Mouse (Mus musculus): Measurements from ENCODE around the gene Pin1. TPM values are rescaled to one million over a fixed set of nuclear protein-coding genes. Genes with fewer than 3 reads are reported as not detected.
"Not testable (repeated sequence)": the region's sequence is repeated elsewhere in the genome, so short reads cannot be mapped to it uniquely, and the experiment has no call there.

Pin1 gene
- polyA plus RNA-seq, 1 experiment from 2014 or later: 50.8 TPM

DNA sequence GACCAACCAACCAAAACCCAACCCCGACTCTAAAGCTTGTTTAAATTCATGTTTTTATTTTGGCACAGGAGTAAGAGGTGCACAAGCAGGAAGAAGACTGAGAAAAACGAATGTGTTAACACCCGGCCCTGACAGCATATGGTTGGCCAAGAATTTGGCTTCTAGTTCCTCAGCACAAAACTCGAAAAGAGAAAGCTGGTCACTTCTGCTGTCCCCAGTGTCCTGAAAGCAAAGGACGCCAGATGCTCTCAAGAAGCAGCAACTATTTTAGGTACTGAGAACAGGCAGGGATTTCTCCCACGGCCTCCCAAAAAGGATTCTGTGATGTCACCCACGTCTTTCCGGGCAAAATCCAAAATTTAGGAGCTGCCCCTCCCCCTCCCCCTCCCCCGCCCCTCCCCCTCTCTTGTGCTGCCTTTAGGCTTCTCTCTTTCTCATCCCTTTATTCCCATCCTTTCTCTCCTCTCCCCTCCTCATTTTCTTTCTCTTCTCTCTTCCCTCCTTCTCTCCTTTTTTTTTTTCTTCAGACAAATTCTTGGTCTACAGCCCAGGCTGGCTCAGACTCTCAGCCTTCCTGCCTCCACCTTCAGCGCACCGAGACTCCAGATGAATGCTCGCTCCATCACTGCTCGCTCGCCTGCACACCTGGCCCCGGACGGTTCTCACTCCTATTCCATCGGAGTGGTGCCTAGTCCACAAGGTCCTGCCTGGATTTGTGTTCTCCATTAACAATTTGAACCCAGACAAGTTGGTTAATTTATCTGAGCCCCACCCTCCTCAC lies 33.4 kb downstream of the Pin1 start:
- 0 out of 2 replicates have a peak, but pooled peaks cover 4% of the 10 kb centered on the region for H3K4me1 ChIP-seq
- ATAC-seq (ENCODE audit: insufficient number of reproducible peaks, insufficient read depth, low FRiP score, low TSS enrichment): no peak
- no peak overlapping the region for H3K9ac ChIP-seq
- H3K27me3 ChIP-seq: no peaks in the 10 kb centered on the region
- no peak overlapping the region for H3K4me2 ChIP-seq (replicated peaks)
- no peak overlapping the region for H3K4me3 ChIP-seq
- H3K9me3 ChIP-seq: no peaks in the 10 kb centered on the region
- 59% methylated on average over 17 of the region's 17 CpGs for WGBS
- no peak overlapping the region for H3K27ac ChIP-seq
- H3K36me3 ChIP-seq: no peaks in the 10 kb centered on the region

DNA sequence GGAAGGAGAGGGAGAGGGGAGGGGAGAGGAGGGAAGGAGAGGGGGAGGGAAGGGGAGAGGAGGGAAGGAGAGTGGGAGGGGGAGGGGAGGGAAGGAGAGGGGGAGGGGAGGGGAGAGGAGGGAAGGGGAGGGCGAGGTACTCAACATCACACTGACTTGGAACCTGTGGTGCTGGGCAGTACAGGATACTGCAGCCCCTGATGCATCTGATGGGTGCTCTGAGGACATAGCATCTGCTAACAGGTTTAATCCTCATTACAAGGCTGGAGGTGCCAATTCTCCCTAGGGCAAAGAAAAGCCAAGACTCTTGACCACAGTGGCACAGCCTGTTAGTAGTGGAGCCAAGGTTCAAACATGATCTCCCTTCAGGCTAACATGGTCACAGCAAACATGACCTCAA lies 37.5 kb downstream of the Pin1 start:
- H3K4me3 ChIP-seq: no peak overlapping the region
- peaks cover 6% of the 10 kb centered on the region; the same call in 1 of the 2 replicates for H3K27me3 ChIP-seq
- no peak overlapping the region for H3K27ac ChIP-seq
- WGBS: 40% methylated on average over 1 of the region's 1 CpGs
- H3K36me3 ChIP-seq: no peaks in the 10 kb centered on the region
- H3K4me2 ChIP-seq (replicated peaks): no peak overlapping the region
- no peak overlapping the region for H3K9ac ChIP-seq
- 0 out of 2 replicates have a peak, but pooled peaks cover 4% of the 10 kb centered on the region for H3K4me1 ChIP-seq
- no peaks in the 10 kb centered on the region for H3K9me3 ChIP-seq
- ATAC-seq (ENCODE audit: insufficient number of reproducible peaks, insufficient read depth, low FRiP score, low TSS enrichment): no peak

DNA sequence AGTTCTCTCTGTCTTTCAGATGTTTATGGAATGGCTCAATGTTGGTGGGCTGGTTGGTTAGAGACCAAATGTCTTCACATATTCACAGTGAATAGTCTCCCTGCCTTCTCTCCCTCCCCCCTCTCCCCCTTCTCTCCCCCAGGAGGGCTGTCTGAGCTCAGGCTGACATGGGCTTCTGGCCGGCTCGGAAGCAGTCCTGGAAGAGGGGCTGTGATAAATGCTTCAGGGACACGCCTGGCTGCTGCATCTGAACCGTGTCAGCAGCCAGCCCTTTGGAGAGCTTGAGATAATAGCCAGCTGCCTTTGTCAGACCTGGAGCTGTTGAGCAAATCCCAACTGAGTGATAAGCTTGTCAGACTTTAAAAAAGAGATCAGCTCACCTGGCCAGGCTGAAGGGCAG lies 38.0 kb downstream of the Pin1 start:
- H3K9me3 ChIP-seq: no peaks in the 10 kb centered on the region
- H3K27ac ChIP-seq: no peak overlapping the region
- no peak overlapping the region for H3K4me2 ChIP-seq (replicated peaks)
- ATAC-seq (ENCODE audit: insufficient number of reproducible peaks, insufficient read depth, low FRiP score, low TSS enrichment): no peak
- peaks cover 8% of the 10 kb centered on the region; the same call in 1 of the 2 replicates for H3K27me3 ChIP-seq
- H3K4me3 ChIP-seq: no peak overlapping the region
- no peaks in the 10 kb centered on the region for H3K36me3 ChIP-seq
- H3K4me1 ChIP-seq: 0 out of 2 replicates have a peak, but pooled peaks cover 7% of the 10 kb centered on the region
- WGBS: 6% methylated on average over 4 of the region's 4 CpGs
- H3K9ac ChIP-seq: no peak overlapping the region

DNA sequence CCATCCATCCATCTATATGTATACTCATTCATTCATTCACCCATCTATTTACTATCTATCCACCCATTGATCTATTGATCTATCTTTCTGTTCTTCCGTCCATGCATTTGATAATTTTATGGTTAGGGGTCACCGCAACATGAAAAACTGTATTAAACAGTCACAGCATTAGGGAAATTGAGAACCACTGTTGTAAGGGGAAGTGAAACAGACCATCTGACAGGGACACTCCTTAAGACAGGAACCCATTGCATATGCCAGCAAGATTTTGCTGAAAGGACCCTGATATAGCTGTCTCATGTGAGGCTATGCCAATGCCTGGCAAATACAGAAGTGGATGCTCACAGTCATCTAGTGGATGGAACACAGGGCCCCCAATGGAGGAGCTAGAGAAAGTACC lies 38.6 kb downstream of the Pin1 start:
- WGBS: 95% methylated on average over 2 of the region's 2 CpGs
- H3K4me2 ChIP-seq (replicated peaks); H3K4me1 ChIP-seq; H3K36me3 ChIP-seq; H3K9ac ChIP-seq; ATAC-seq (ENCODE audit: insufficient number of reproducible peaks, insufficient read depth, low FRiP score, low TSS enrichment); H3K27ac ChIP-seq; H3K27me3 ChIP-seq; H3K9me3 ChIP-seq; H3K4me3 ChIP-seq: not testable (repeated sequence)

DNA sequence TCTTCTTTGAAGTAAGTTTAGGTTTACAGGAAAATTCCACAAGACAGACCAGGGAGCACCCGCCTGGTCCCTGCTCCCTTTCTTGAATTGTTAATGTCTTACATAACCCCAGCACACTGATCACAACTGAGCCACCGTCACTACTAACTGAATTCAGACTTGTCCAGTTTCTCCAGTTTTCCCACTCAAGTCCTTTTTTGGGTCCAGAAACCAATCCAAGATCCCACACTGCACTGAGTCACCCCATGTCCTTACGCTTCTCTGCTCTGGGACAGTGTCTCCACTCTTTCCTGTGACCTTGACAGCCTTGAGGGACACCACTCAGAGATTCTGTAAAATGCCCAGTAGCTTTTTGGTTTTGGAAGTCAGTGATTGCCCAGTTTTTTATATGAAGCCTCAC lies 41.0 kb downstream of the Pin1 start:
- no peak overlapping the region for H3K4me3 ChIP-seq
- H3K4me1 ChIP-seq: 0 out of 2 replicates have a peak, but pooled peaks cover 12% of the 10 kb centered on the region
- no peak overlapping the region for H3K4me2 ChIP-seq (replicated peaks)
- no peak for ATAC-seq (ENCODE audit: insufficient number of reproducible peaks, insufficient read depth, low FRiP score, low TSS enrichment)
- 85% methylated on average over 3 of the region's 3 CpGs for WGBS
- H3K27me3 ChIP-seq: peaks cover 8% of the 10 kb centered on the region; the same call in 1 of the 2 replicates
- H3K9me3 ChIP-seq: no peaks in the 10 kb centered on the region
- no peak overlapping the region for H3K27ac ChIP-seq
- H3K36me3 ChIP-seq: no peaks in the 10 kb centered on the region
- no peak overlapping the region for H3K9ac ChIP-seq

DNA sequence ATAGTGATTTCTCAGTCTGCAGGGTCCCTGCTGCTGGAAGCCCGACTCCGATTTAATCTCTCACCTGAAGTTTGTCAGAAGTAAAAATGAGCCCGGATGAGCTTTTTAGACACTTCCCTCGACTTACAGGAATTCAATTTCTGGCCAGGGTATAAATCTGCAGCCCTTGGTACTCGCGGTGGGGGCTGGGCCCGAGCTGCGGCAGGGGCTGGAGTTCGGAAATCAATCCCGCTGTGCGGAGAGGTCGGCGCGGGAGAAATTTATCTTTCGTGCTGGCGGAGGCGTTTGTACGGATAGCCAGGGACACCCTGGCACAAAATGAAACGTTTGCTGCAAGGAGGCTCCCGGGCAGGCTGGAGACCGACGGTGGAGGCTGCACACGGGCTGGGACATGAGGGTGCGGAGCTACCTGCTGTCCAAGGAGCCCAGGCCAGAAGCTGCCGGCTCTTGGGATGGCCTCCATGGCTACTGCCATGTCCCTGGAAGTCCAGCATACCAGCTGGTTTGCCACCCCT lies 42.9 kb downstream of the Pin1 start:
- Histone ChIP-seq H3K4me1 (0 out of 2 replicates have a peak, but pooled peaks cover 12% of the 10 kb centered on the region), H3K27ac (no peak overlapping the region), H3K36me3 (no peaks in the 10 kb centered on the region), H3K4me2 (replicated peaks) (peak overlapping the region; percentile 56), H3K4me3 (peak overlapping the region; percentile 27), H3K9ac (peak overlapping the region; percentile 38; the same call in 1 of the 2 replicates), H3K27me3 (peaks cover 8% of the 10 kb centered on the region; the same call in 1 of the 2 replicates), H3K9me3 (no peaks in the 10 kb centered on the region)
- WGBS: 4% methylated on average over 25 of the region's 25 CpGs
- ATAC-seq (ENCODE audit: insufficient number of reproducible peaks, insufficient read depth, low FRiP score, low TSS enrichment): no peak

DNA sequence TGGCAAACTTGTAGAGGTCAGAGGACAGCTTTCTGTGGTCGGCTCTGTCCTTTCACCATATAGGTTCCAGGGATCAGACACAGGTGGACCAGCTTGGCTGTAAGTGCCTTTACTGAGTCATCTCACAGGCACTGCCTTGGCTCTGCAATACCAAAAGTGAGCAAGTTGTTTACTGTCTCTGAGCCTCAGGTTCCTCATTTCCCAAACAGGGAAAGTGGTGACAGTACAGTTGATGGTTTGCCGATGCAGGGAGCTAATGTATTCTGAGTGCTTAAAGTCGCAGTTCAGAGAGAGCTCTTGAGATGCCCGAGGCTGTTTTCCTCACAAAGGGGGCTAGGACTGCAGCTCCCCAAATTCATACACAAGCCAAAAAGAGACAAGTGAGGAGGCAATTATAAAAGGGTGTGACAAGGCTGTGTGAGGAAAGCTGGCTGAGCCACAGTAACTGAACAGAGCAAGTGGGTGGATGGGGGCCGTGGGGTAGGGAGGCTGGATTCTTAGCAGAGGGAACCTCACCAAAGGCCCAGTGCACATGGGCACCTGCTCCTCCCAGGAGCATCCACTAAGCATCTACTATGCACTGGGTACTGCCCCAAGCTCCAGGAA lies 44.3 kb downstream of the Pin1 start:
- 65% methylated on average over 5 of the region's 5 CpGs for WGBS
- Histone ChIP-seq H3K4me1 (0 out of 2 replicates have a peak, but pooled peaks cover 9% of the 10 kb centered on the region), H3K4me2 (replicated peaks) (no peak overlapping the region), H3K9ac (no peak overlapping the region), H3K9me3 (no peaks in the 10 kb centered on the region), H3K4me3 (no peak overlapping the region), H3K27me3 (peaks cover 8% of the 10 kb centered on the region; the same call in 1 of the 2 replicates), H3K36me3 (no peaks in the 10 kb centered on the region), H3K27ac (no peak overlapping the region)
- no peak for ATAC-seq (ENCODE audit: insufficient number of reproducible peaks, insufficient read depth, low FRiP score, low TSS enrichment)

DNA sequence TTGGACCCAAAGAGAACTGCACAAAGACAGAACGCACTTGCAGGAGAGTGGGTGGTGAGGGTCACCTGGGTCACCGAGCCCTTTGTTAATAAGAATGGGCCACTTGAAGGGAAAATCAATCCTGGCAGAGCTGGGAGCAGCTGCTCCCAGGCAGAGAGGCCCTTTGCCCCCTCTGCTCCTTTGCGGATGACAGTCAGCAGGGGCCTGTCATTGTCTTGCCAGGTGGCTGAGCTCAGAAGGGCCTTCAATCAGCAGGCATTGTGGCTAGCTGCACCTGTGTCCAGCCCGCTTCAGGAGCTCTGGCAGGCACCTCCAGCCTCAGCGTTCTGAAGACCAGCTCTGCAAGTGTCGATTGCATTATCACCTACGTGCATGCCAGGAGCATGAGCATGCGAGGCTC lies 45.6 kb downstream of the Pin1 start:
- peaks cover 8% of the 10 kb centered on the region; the same call in 1 of the 2 replicates for H3K27me3 ChIP-seq
- H3K27ac ChIP-seq: no peak overlapping the region
- H3K4me2 ChIP-seq (replicated peaks): no peak overlapping the region
- H3K4me1 ChIP-seq: 0 out of 2 replicates have a peak, but pooled peaks cover 9% of the 10 kb centered on the region
- H3K9ac ChIP-seq: no peak overlapping the region
- WGBS: 30% methylated on average over 8 of the region's 8 CpGs
- no peaks in the 10 kb centered on the region for H3K36me3 ChIP-seq
- no peak for ATAC-seq (ENCODE audit: insufficient number of reproducible peaks, insufficient read depth, low FRiP score, low TSS enrichment)
- H3K4me3 ChIP-seq: no peak overlapping the region
- no peaks in the 10 kb centered on the region for H3K9me3 ChIP-seq

DNA sequence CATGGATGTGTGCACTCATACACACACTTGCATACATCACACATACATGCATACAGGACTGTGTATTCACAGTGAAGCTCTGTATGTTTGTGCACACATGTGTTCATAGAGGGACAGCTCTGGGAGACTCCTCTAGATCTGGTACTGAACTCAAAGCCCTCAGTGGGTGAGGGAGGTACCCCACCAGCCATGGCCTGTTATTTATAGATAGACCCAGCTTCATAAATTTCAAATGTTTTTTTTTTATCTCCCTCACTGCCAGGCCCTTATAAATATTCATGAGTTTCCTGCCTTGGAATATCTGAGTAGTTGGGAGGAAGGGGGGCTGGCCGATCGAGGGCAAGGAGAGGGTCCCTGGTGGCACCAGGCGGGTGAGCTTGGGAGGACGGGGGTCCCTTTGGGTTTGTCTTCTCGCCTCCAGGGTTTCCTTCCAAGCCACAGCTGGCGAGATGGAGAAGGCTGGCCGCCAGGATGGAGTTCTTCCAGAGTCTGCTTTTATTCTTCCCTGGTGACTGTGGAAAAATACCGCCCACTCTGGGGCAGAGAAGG lies 52.0 kb downstream of the Pin1 start:
- WGBS: 72% methylated on average over 8 of the region's 8 CpGs
- Histone ChIP-seq H3K4me1 (no peaks in the 10 kb centered on the region), H3K9me3 (no peaks in the 10 kb centered on the region), H3K4me3 (no peak overlapping the region), H3K27me3 (no peaks in the 10 kb centered on the region), H3K4me2 (replicated peaks) (no peak overlapping the region), H3K36me3 (no peaks in the 10 kb centered on the region), H3K9ac (no peak overlapping the region), H3K27ac (no peak overlapping the region)
- no peak for ATAC-seq (ENCODE audit: insufficient number of reproducible peaks, insufficient read depth, low FRiP score, low TSS enrichment)

DNA sequence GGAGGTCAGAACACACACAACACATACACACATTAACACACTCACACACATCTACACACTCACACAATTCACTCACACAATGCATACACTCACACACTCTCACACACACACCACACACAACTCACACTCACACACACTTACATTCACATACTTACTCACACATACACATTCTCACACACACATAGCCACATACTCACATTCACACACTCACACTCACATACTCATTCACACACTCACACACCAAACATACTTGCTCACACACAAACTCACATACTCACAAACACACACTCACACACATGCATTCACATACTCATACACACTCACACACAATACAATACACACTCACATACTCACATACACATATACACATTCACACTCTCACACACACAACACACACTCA lies 53.5 kb downstream of the Pin1 start:
- Histone ChIP-seq H3K4me1 (no peaks in the 10 kb centered on the region), H3K9ac (no peak overlapping the region), H3K4me2 (replicated peaks) (no peak overlapping the region), H3K36me3 (no peaks in the 10 kb centered on the region), H3K27me3 (no peaks in the 10 kb centered on the region), H3K4me3 (no peak overlapping the region), H3K9me3 (no peaks in the 10 kb centered on the region), H3K27ac (no peak overlapping the region)
- no peak for ATAC-seq (ENCODE audit: insufficient number of reproducible peaks, insufficient read depth, low FRiP score, low TSS enrichment)

DNA sequence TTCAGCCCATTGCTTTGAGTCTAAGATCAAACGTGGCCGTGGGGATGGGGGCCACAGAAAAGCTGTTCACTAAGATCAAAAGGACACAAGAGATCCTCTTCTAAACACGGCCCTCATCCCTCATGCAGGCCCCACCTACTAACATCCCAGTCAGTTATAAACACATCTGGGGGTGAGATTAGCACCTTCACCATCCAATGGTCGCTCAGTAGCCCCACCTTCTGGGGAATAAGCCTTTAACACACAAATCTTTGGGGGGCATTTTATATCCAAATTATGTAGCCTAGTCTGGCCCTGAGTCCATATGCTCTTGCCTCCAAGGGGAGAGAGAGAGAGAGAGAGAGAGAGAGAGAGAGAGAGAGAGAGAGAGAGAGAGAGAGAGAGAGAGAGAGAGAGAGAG lies 54.1 kb downstream of the Pin1 start:
- Histone ChIP-seq H3K27ac (no peak overlapping the region), H3K27me3 (no peaks in the 10 kb centered on the region), H3K36me3 (no peaks in the 10 kb centered on the region), H3K4me3 (no peak overlapping the region), H3K4me2 (replicated peaks) (no peak overlapping the region), H3K9me3 (no peaks in the 10 kb centered on the region), H3K4me1 (no peaks in the 10 kb centered on the region), H3K9ac (no peak overlapping the region)
- no peak for ATAC-seq (ENCODE audit: insufficient number of reproducible peaks, insufficient read depth, low FRiP score, low TSS enrichment)
- WGBS: 41% methylated on average over 4 of the region's 4 CpGs

DNA sequence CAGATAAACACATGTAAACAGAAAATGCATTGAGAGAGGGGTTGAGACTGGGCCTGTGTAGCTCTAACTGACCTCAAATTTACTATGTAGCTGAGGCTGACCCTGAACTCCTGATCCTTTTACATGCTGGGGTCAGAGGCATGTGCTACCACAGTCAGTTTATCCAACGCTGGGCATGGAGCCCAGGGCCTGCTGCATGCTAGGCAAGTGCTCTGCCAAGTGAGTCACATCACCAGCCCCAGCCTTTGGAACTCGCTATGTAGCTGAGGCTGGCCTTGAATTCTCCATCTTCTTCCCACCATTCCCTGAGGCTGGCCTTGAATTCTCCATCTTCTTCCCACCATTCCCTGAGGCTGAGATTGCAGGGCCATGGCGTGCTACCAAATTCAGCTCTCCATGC lies 58.6 kb downstream of the Pin1 start:
- H3K36me3 ChIP-seq: no peaks in the 10 kb centered on the region
- H3K4me2 ChIP-seq (replicated peaks): no peak overlapping the region
- no peaks in the 10 kb centered on the region for H3K4me1 ChIP-seq
- no peak overlapping the region for H3K9ac ChIP-seq
- ATAC-seq (ENCODE audit: insufficient number of reproducible peaks, insufficient read depth, low FRiP score, low TSS enrichment): no peak
- H3K4me3 ChIP-seq: no peak overlapping the region
- 94% methylated on average over 3 of the region's 3 CpGs for WGBS
- H3K27me3 ChIP-seq: no peaks in the 10 kb centered on the region
- no peak overlapping the region for H3K27ac ChIP-seq
- 0 out of 2 replicates have a peak, but pooled peaks cover 4% of the 10 kb centered on the region for H3K9me3 ChIP-seq

All from embryonic facial prominence, embryonic 12.5 days (tissue).